Mouse (Mus musculus): Measurements from ENCODE around the gene Smg9. TPM values are rescaled to one million over a fixed set of nuclear protein-coding genes. Genes with fewer than 3 reads are reported as not detected.
A peak's percentile ranks its signal among the peaks of the same experiment; 100 is the strongest.

Smg9 gene
- polyA plus RNA-seq, 1 experiment from 2014 or later = 29.0 TPM

- H3K27ac ChIP-seq (replicated peaks) = no peak overlapping the region
- H3K36me3 ChIP-seq = no peaks in the 10 kb centered on the region
- H3K9me3 ChIP-seq (replicated peaks) = no peaks in the 10 kb centered on the region
- WGBS = 87% methylated on average over 16 of the region's 16 CpGs
- DNase-seq (ENCODE audit: low spot score) = no peak
- H3K27me3 ChIP-seq (ENCODE audit: low read depth, poor library complexity, severe bottlenecking) = peaks cover 27% of the 10 kb centered on the region
- H3K4me3 ChIP-seq = no peak overlapping the region
- H3K4me1 ChIP-seq = peaks cover 9% of the 10 kb centered on the region
Measured at GRCm38 (mm10) chr7:24382730-24383372, 16.6 kb upstream of the Smg9 start.

DNA sequence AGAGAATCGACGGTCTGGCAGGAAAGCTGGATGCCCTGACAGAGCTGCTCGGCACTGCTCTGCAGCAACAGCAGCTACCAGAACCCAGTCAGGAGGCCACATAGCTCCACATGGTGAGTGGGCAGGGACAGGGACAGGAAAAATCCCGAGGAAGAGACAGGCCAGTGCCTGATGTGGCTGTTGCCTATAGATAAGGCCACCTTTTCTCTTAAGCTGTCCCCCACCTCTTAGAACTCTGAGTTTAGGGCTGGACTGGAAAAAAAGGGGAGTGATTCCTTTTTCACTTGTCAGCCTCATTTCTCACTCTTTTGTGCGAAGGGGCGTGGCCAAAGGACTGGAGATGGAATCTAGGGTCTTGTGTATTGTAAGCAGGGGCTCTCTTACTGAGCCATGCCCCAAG is 15.3 kb upstream of the Smg9 start:
- DNase-seq (ENCODE audit: low spot score) = no peak
- Histone ChIP-seq H3K9me3 (replicated peaks) (no peaks in the 10 kb centered on the region), H3K27ac (replicated peaks) (0 out of 2 replicates have a peak overlapping the region, but pooled peaks have one; percentile 30), H3K4me3 (no peak overlapping the region), H3K36me3 (no peaks in the 10 kb centered on the region), H3K4me1 (peaks cover 9% of the 10 kb centered on the region), H3K27me3 (ENCODE audit: low read depth, poor library complexity, severe bottlenecking) (peaks cover 14% of the 10 kb centered on the region; the same call in 1 of the 2 replicates)
- 77% methylated on average over 6 of the region's 6 CpGs for WGBS

DNA sequence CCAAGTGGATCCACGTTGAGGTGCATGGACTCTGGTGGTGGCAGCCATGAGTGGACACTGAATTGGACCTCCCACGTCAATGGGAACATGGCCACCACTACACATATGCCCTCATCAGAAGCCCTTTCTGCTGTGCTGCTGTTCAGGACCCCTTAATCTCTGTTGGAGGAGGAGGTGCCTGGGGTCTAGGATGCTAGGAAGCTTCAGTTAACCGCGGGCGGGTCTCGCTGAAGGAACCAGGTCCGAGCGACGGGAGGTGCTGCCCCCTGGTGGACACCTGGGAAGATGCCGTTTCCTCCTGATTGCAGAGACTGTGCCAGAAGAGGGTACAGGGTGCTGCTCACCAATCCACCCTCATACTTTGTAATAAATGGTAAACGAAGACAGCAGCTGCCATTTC is 14.6 kb upstream of the Smg9 start:
- H3K4me3 ChIP-seq = peak overlapping the region; percentile 28; the same call in 1 of the 2 replicates
- no peak overlapping the region for H3K27ac ChIP-seq (replicated peaks)
- no peaks in the 10 kb centered on the region for H3K36me3 ChIP-seq
- 8% methylated on average over 11 of the region's 11 CpGs for WGBS
- peaks cover 13% of the 10 kb centered on the region; the same call in 1 of the 2 replicates for H3K27me3 ChIP-seq (ENCODE audit: low read depth, poor library complexity, severe bottlenecking)
- H3K9me3 ChIP-seq (replicated peaks) = no peaks in the 10 kb centered on the region
- peak; percentile 75 for DNase-seq (ENCODE audit: low spot score)
- H3K4me1 ChIP-seq = peaks cover 9% of the 10 kb centered on the region

DNA sequence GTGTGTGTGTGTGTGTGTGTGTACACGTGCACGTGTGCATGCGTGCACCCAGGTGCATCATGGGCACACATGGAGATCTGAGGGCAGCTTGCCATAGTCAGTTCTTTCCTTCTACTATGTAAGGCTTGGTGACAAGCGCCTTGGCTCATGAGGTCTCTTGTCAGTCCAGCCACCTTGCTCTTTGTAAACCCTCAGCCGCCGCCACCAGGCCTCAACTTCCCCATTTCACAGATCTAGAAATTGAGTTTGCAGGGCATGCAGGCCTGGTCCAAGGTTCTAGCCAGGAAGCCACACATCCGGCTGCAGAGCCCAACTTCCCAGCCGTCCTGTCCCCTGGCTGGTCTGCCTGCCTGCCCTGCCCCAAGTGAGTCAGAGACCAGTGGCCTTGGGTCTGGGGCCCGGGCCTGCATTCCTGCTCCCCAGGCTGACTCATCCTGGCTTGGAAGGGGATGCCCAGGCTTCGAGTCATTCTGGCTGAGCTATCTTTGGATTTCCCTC is 12.3 kb upstream of the Smg9 start:
- Histone ChIP-seq H3K27ac (replicated peaks) (no peak overlapping the region), H3K4me1 (peaks cover 7% of the 10 kb centered on the region), H3K27me3 (ENCODE audit: low read depth, poor library complexity, severe bottlenecking) (peaks cover 13% of the 10 kb centered on the region; the same call in 1 of the 2 replicates), H3K4me3 (no peak overlapping the region), H3K36me3 (no peaks in the 10 kb centered on the region), H3K9me3 (replicated peaks) (no peaks in the 10 kb centered on the region)
- WGBS = 86% methylated on average over 10 of the region's 10 CpGs
- no peak for DNase-seq (ENCODE audit: low spot score)

DNA sequence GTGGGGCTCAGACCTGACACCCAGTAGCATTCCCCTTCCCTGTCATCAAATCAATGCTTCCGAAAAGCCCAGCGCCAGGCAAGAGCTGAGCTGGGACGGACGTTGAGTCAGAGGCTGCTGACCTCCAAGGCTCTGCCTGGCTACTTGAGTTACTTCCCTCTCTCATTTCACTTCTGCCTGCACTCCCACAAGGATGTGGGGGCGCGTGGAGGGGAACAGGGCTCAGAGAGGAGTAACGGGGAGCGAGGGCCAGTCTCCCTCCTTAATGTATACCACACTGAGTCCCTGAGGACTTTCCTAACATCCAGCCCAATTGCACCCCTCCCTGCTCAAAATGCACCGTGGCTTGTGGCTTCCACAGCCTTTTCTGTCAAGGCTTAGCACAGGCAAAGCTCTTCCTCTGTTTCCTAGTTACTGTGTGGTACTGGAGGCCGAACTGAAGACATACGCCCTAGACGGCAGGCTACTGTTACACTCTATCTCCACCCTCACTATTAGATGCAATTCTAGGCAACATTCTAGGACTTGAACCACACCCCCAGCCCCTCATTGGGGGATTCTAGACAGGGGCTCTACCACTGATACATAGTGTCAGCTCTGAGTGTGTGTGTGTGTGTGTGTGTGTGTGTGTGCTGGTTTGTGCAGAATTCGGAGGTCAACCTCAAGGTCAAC is 9.8 kb upstream of the Smg9 start:
- Histone ChIP-seq H3K27ac (replicated peaks) (no peak overlapping the region), H3K9me3 (replicated peaks) (no peaks in the 10 kb centered on the region), H3K36me3 (no peaks in the 10 kb centered on the region), H3K4me3 (no peak overlapping the region), H3K4me1 (peaks cover 4% of the 10 kb centered on the region), H3K27me3 (ENCODE audit: low read depth, poor library complexity, severe bottlenecking) (no peaks in the 10 kb centered on the region)
- no peak for DNase-seq (ENCODE audit: low spot score)
- WGBS = 75% methylated on average over 13 of the region's 13 CpGs

DNA sequence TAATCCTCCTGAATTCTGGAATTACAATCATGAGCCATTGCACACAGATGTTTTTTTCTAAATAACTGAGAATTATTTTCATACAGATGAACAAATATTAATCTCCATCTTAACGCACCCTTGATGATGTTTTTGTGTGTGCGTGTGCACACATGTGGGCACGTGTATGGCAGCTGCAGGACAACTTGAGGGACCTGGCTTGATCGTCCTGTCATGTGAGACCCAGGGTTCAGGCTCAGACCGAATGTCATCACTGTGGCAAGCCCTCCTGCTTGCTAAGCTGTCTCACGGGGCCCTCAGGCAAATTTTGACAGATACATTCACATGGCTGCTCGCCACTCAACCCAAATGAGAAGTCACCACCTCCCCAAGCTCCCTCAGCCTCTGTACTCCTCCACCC is 8.9 kb upstream of the Smg9 start:
- no peaks in the 10 kb centered on the region for H3K27me3 ChIP-seq (ENCODE audit: low read depth, poor library complexity, severe bottlenecking)
- no peaks in the 10 kb centered on the region for H3K36me3 ChIP-seq
- DNase-seq (ENCODE audit: low spot score) = no peak
- H3K27ac ChIP-seq (replicated peaks) = no peak overlapping the region
- no peaks in the 10 kb centered on the region for H3K9me3 ChIP-seq (replicated peaks)
- H3K4me1 ChIP-seq = no peaks in the 10 kb centered on the region
- WGBS = 75% methylated on average over 7 of the region's 7 CpGs
- no peak overlapping the region for H3K4me3 ChIP-seq

DNA sequence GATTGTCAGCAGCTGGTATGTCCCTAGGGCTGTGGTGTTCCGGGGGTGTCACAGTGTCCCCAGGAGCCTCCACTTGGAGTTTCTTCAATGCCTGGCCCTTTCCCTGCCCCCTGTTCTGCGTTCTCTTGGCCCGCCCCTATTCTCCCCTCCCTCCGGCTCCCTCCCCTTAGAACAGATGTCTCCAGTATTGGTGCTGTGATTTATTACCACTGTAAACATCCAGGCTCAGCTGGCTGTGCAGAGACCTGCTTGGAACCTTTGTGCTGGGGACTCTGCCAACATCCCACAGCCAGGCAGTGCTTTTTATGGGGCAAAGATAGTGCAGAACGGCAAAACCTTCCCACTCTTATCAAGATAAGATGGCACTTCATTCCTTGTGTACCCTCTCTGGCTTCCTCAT is 8.3 kb upstream of the Smg9 start:
- 61% methylated on average over 5 of the region's 5 CpGs for WGBS
- Histone ChIP-seq H3K9me3 (replicated peaks) (no peaks in the 10 kb centered on the region), H3K36me3 (no peaks in the 10 kb centered on the region), H3K4me1 (no peaks in the 10 kb centered on the region), H3K4me3 (no peak overlapping the region), H3K27ac (replicated peaks) (no peak overlapping the region), H3K27me3 (ENCODE audit: low read depth, poor library complexity, severe bottlenecking) (no peaks in the 10 kb centered on the region)
- no peak for DNase-seq (ENCODE audit: low spot score)

- DNase-seq (ENCODE audit: low spot score) = no peak
- H3K27ac ChIP-seq (replicated peaks) = no peak overlapping the region
- no peaks in the 10 kb centered on the region for H3K36me3 ChIP-seq
- no peaks in the 10 kb centered on the region for H3K27me3 ChIP-seq (ENCODE audit: low read depth, poor library complexity, severe bottlenecking)
- H3K4me1 ChIP-seq = no peaks in the 10 kb centered on the region
- WGBS = 84% methylated on average over 2 of the region's 2 CpGs
- H3K4me3 ChIP-seq = no peak overlapping the region
- H3K9me3 ChIP-seq (replicated peaks) = no peaks in the 10 kb centered on the region
Measured at GRCm38 (mm10) chr7:24391687-24392086, 7.7 kb upstream of the Smg9 start.

DNA sequence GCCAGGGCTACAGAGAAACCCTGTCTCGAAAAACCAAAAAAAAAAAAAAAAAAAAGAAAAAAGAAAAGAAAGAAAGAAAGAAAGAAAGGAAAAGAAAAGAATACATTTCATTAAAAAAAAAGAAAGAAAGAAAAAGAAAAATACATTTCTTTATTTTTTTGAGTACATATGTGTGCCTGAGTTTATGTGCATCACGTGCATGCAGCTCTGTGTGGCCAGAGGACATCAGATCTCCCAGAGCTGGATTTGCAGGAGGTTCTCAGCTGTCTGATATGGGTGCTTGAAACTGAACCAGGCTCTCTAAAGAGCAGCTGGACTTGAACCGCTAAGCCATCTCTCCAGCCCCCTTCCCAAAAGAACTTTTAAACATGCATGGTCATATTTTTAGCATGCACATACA is 5.4 kb upstream of the Smg9 start:
- H3K36me3 ChIP-seq = no peaks in the 10 kb centered on the region
- no peak overlapping the region for H3K4me3 ChIP-seq
- H3K27ac ChIP-seq (replicated peaks) = no peak overlapping the region
- no peaks in the 10 kb centered on the region for H3K27me3 ChIP-seq (ENCODE audit: low read depth, poor library complexity, severe bottlenecking)
- WGBS = 82% methylated on average over 3 of the region's 3 CpGs
- no peak for DNase-seq (ENCODE audit: low spot score)
- H3K9me3 ChIP-seq (replicated peaks) = no peaks in the 10 kb centered on the region
- H3K4me1 ChIP-seq = peaks cover 2% of the 10 kb centered on the region; the same call in 1 of the 2 replicates

DNA sequence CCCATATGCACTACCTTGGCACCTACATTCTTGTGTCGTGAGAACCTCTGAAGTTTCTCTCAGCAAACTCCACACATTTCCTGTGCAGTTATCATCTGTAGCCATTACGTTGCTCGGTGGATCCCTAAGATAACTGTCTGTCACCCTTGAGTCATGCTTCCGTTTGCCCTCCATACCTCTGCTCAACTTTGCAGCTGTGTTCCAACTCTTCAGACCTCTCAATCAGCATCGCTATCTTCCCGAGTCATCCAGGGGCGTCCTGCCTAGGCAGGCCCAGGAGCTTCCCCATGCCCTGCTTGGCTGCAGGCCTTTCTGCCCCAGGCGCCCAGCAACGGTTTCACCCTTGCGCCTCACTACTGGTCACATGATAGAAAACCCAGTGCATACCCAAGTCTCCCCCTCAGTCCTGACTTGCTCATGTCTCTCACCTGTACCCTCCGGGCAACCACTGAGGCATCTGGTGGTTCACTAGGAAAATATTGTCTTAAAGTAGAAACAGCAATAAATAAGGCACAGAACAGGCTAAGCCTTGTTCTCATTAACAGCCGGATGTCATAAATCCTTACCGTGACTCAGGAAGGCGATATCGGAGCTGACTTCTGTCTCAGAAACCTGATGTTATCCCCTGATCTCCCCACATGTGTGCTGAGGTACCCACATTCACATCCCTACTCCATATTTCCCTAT is 4.8 kb upstream of the Smg9 start:
- H3K4me1 ChIP-seq = peaks cover 3% of the 10 kb centered on the region; the same call in 1 of the 2 replicates

DNA sequence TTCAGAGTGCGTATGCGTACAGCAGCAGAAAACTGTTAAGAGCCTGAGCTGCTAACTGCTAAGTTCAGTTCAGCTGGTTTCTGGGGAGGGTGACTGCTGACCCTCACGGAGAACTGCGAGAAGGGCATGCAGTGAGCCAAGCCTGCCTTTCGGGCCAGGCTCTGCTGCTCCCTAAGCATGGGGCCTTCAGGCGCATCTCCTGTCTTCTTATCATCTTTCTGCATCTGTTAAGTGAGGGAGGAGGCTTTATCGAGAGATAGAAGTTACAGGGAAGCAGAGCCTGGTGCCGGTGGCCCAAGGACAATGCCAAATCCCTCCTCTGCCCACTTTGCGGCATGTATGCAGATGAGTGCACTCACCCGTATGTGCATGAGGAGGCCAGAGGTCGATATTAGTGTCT is 2.6 kb upstream of the Smg9 start:
- Histone ChIP-seq H3K36me3 (peaks cover 10% of the 10 kb centered on the region), H3K4me3 (no peak overlapping the region), H3K27me3 (ENCODE audit: low read depth, poor library complexity, severe bottlenecking) (no peaks in the 10 kb centered on the region), H3K9me3 (replicated peaks) (no peaks in the 10 kb centered on the region), H3K4me1 (peaks cover 20% of the 10 kb centered on the region), H3K27ac (replicated peaks) (no peak overlapping the region)
- 83% methylated on average over 11 of the region's 11 CpGs for WGBS
- DNase-seq (ENCODE audit: low spot score) = no peak

More for the DNA sequence above, 4.8 kb upstream of the Smg9 start:
- H3K27ac ChIP-seq (replicated peaks) = no peak overlapping the region
- H3K9me3 ChIP-seq (replicated peaks) = no peaks in the 10 kb centered on the region
- WGBS = 88% methylated on average over 15 of the region's 15 CpGs
- no peaks in the 10 kb centered on the region for H3K27me3 ChIP-seq (ENCODE audit: low read depth, poor library complexity, severe bottlenecking)
- H3K36me3 ChIP-seq = no peaks in the 10 kb centered on the region
- H3K4me3 ChIP-seq = no peak overlapping the region
- no peak for DNase-seq (ENCODE audit: low spot score)

GRCm38 (mm10) chr7:24398364-24398913 is 980 bp upstream of the Smg9 start:
- Histone ChIP-seq H3K27me3 (ENCODE audit: low read depth, poor library complexity, severe bottlenecking) (no peaks in the 10 kb centered on the region), H3K27ac (replicated peaks) (no peak overlapping the region), H3K4me3 (peak overlapping the region; percentile 66; the same call in 1 of the 2 replicates), H3K4me1 (peaks cover 20% of the 10 kb centered on the region), H3K36me3 (peaks cover 26% of the 10 kb centered on the region), H3K9me3 (replicated peaks) (peaks cover 10% of the 10 kb centered on the region)
- WGBS = 93% methylated on average over 8 of the region's 8 CpGs
- no peak for DNase-seq (ENCODE audit: low spot score)

Measured in midbrain, embryonic 10.5 days (tissue).